Mouse (Mus musculus): ENCODE data around the gene Rnf10.

Gene Rnf10

DNA sequence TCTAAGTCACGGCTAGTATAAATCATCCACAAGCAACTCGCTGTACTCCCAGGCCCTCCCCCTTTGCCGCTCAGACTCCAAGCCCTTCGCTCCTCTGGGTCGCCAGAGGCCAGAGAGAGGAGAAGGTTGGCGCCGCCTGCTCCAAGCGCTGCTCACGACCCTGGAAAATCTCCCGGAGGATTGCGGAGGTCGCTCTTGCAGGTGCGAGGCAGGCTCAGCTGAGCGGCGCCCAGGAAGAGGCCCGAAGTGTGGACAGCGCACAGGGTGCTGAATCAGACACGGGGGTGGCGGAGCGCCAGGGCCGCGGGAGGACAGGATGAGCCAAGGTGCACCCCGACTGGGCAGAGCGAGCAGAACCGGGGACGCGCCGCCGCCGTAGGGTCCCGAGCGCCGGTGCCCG lies 79.5 kb downstream of the Rnf10 start:
- DNase-seq, result no peak

DNA sequence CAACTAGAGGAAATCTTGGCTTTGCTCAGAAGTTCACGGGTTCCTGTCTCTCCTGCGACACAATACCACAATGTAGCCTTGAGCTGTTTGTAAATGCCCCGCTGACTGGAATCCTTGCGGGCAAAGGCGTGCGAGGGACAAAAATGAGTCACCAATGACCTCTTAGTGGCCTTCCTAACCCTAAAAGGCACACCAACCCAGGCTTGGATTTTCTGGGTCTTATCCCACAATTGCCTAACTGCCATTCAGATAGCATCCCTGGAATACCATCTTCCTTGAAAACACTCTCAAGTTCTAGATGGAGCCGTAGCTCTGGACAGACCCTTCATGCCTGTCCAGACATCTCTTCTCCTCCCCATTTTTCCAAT lies 79.9 kb downstream of the Rnf10 start:
- no peak for DNase-seq

- no peak for DNase-seq
These were observed 80.5 kb downstream of the Rnf10 start for GRCm38 (mm10) chr5:115191880-115192827.

Data from layer of hippocampus, adult 9-11 months (tissue).